Mouse (Mus musculus) kidney, adult 2 months (tissue): ENCODE data around the gene Igfbp2.

Source experiments
- CTCF ChIP-seq: fragments of 200-500 bp; conservative IDR thresholded peaks from 2 replicates; pipeline ENCODE4 v1.5.1; 2011; ENCODE audit warnings: low read depth, mild to moderate bottlenecking, control low read depth, low read length, moderate library complexity, mixed read lengths; ENCODE audit not compliant: insufficient read depth, insufficient read length
- POLR2A ChIP-seq: fragments of 200-500 bp; IDR thresholded peaks from one replicate; pipeline ENCODE4 v1.6.1; 2011; ENCODE audit warnings: low read depth, low read length, control low read depth

- no peak for TF ChIP-seq CTCF
- TF ChIP-seq POLR2A = no peak
Observed at GRCm38 (mm10) chr1:72804031-72804430, 20.3 kb upstream of the Igfbp2 start.
